Mouse (Mus musculus) brown adipose tissue, adult 24 weeks (tissue): ENCODE data around the gene Ldhal6b. TPM values are rescaled to one million over a fixed set of nuclear protein-coding genes. Genes with fewer than 3 reads are reported as not detected.

Experiments used
- polyA plus RNA-seq: library from polyadenylated mRNA; stranded (reverse); fragments of >200 nt; gene quantifications from 2 replicates; pipeline ENCODE4 v1.2.4, GENCODE M21; 2012; ENCODE audit not compliant: missing spikeins, insufficient read depth, insufficient read length

Gene Ldhal6b
- polyA plus RNA-seq, 1 experiment = not detected

Other genes starting within 250 kb of the Ldhal6b start
- 323 and 343 TPM in 2 replicates for gene Tmem242, start 21.5 kb upstream of the Ldhal6b start, polyA plus RNA-seq
- gene Zdhhc14, start 73.8 kb upstream of the Ldhal6b start, polyA plus RNA-seq = 2.2 and 3.1 TPM in 2 replicates